Mouse (Mus musculus) granulocyte monocyte progenitor cell, adult 5-6 weeks (primary cell): Measurements from ENCODE around the gene Dlst. TPM values are rescaled to one million over a fixed set of nuclear protein-coding genes. Genes with fewer than 3 reads are reported as not detected.
"Not testable (repeated sequence)": the region's sequence is repeated elsewhere in the genome, so short reads cannot be mapped to it uniquely, and the experiment has no call there.

ENCODE experiments used
- ATAC-seq: replicated peaks from 2 replicates; pipeline ENCODE4 v1.8.0; 2016; ENCODE audit warnings: mild to moderate bottlenecking, moderate TSS enrichment, inconsistent platforms; ENCODE audit not compliant: poor library complexity, severe bottlenecking
- total RNA-seq, 2 experiments: library from RNA; stranded (forward) in 1 of 2; stranded (reverse) in 1 of 2; fragments of 200-712, 200-1000 nt in 1 of 2; fragments of >200 nt in 1 of 2; fragmentation: Nextera tagmentation in 1 of 2; gene quantifications; 2 replicates each; pipeline ENCODE4 v1.2.3; 2014 to 2017

Gene Dlst
- total RNA-seq, 2 experiments from 2014 or later, result 106 to 167 TPM

DNA sequence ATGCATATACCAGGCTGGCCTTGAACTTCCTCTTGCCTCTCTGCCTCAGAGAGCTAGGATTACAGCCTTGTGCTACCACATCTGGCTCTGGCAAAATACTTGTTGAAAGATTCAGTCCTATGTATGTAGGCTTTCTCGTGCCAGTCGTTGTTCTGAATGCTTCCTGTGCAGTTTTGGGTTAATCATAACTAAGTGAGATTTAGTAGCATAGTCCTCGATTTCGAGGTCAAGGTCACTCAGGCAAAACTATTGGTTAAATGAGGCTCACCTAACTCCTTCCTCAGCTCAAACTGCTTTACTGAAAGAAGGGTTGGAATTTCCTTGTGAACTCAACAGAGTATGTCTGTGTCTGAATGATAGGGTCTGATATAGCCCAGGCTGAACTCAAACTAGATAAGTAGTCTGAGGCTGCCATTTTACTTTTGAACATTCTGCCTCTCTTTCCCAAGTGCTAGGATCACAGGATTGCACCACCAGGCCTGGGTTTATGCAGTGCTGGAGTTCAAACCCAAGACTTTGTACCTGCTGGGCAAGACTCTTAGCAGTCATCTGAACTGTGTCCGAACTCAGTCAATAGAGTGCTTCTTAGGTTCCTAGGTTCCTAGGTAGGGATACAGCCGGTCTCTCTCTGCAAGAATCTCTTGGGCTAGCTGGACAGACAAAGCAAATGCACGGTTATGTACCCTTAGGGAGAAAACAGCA is 2.1 kb downstream of the Dlst start:
- no peak for ATAC-seq

GRCm38 (mm10) chr12:85113337-85113736 is 2.7 kb downstream of the Dlst start:
- ATAC-seq, result no peak

DNA sequence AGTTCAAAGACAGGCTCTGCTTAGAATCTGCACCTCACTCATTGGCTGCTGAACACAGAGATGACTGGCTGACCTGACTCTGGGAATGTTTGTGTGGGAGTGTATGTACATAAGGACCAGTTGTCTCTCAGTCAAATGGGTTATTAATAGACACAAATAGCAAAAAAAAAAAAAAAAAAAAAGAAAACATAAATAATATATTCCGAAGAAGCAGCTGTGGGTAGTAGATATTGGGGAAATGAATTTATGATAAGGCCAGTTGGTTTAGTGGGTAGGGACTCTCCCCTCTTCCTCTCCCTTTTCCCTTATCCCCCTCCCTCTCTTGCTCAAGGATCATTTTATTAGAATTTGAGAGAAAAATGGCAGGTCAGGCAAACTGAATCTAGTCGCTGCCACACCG is 3.3 kb downstream of the Dlst start:
- ATAC-seq, result no peak

GRCm38 (mm10) chr12:85115678-85116077 is 5.0 kb downstream of the Dlst start:
- no peak for ATAC-seq

DNA sequence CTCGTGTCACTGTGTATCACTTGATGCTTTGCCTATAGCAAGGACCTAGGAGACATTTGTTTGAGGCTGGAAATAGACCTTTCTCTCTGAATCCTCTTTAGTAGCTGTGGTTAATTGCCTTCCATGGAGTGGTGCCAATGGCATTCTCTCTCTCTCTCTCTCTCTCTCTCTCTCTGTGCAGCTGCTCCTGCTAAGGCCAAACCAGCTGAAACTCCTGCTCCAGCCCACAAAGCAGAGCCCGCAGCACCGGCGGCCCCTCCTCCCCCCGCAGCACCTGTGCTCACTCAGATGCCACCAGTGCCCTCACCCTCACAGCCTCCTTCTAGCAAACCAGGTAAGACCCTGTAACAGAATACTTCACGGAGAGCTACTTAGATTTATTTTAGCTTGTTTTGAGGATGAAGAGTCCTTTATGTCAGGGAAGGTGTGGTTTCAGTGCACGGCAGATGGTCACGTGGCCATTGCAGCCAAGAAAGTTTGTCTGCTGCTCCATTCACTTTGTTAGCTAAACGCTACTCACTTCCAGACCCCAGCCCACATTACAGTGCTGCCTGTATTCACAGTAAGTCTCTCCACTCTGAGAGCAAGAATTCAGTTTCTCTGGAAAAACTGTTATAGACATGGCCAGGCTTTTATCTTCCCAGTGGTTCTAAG is 11.3 kb downstream of the Dlst start:
- no peak for ATAC-seq

DNA sequence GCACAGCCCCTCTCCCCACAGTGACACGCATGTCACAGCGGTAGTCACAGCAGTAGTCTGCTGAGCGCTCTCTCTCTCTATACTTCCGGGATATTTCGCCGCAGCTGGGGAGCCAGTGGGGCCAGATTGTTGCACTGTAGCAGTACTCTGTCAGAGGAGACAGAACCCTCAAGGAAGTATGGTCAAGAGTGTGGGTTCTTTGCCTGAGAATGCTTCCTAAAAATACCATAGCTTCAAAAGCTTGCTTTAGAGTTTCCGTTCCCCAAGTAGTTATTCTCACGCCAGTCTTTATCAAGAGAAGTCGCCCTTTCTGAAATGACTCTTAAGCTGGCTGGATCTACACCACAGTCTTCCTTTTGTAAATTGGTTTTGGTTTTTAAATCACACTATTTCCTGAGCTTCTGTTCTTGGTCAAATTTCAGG is 12.5 kb downstream of the Dlst start:
- peak; percentile 94 for ATAC-seq

- ATAC-seq, result peak; percentile 56
Measured at GRCm38 (mm10) chr12:85123645-85124044, 13.0 kb downstream of the Dlst start.

- ATAC-seq, result no peak
Measured at GRCm38 (mm10) chr12:85124751-85125150, 14.1 kb downstream of the Dlst start.

GRCm38 (mm10) chr12:85126986-85127603 is 16.5 kb downstream of the Dlst start:
- no peak for ATAC-seq

GRCm38 (mm10) chr12:85129426-85129978 is 18.9 kb downstream of the Dlst start:
- ATAC-seq, result peak; percentile 97

DNA sequence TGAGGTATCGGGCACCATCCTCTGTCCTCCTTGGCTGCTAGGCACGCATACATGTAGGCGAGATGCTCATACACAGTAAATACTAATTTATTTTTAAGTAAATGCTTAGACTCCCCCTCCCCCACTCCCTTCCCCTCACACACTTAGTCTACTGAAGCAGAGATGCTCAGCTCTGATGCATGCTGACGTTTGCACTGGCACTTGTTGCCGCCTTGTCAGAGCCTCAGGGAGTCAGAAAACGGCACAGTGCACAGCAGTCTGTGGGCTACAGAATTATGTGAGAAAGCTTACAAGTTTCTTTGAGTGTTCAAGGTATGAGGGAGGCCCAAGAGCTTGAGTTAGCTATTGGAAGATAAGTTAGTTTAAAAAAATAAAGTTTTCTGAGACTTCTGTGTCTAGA is 20.7 kb downstream of the Dlst start:
- no peak for ATAC-seq

DNA sequence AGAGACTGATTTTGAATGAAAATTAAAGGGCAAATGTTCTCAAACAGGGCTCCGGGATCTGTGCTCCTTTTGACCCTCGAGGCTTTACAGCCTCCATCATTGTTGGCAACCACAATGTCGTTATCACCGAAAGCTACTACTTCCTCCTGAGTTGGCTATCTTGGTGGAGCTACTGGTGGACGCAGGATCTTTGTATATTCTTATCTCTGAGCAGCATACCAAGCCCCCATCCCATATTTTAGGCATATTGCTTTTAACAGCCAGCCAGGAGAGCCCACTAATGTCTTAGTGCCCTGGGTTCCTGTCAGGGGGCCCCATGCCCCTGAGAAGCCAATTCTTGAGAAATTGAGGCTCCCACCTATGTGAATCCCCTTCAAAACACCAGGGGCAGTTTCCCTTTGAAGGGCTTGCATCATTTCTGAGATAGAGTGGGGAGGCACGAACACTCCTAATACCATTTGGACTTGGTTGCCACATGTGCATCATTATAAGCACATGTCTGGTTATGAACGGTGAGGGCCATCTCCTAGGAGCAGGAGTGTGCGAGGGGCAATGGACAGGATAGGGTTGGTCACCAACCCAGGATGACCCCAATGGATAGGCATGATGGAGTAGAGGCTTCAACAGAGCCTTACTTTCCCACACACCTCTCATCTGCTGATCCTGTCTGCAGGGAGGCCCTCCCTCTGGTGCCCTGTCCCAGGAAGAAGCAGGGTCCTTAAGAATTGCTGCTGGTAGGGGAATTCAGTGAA is 23.6 kb downstream of the Dlst start:
- no peak for ATAC-seq

DNA sequence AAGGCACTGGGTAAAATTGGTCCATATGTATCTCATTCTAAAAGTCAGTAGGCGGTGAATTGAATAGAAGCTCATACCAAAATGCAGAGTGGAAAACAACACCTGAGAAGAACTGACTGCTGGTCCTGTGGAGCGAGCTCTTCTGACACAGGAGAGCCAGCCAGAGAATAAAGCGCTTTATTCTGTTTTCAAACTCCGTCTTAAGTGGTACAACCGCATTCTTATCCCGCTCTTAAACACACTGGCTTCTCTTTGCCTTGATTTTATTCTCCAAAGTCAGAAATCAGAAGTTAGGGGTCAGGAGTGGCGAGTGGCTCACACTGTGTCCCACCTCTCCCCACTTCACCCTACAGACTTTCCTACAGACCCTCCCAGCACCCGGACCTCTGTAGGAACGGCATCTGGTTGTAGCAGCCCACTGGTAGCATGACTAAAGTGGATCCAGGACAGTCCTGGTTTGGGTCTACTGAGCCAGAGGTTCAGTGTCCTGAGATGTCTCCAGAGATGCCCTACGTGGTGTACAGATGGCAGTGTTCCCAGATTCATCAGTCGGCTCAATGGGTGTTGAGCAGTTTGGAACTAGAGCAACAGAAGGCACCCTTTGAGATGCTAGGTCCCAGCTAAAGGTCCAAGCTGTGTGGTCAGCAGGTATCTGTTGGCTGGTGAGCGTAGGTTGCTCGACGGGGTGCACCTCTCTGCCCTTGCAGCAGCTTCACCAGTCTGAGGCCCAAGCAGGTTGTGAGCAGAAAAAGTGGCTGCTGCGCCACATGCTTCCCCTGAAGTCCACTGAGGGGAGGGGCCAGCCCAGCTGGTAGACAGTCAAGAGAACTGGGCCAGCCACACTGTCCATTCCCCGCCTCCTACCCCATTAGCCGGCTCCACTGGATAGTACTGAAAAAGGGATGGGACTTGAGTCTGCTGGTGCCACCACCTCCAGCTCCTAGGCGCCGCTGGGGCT is 25.2 kb downstream of the Dlst start:
- no peak for ATAC-seq

- ATAC-seq, result no peak
Measured at GRCm38 (mm10) chr12:85136627-85137026, 26.0 kb downstream of the Dlst start.

GRCm38 (mm10) chr12:85140036-85140701 is 29.5 kb downstream of the Dlst start:
- no peak for ATAC-seq

DNA sequence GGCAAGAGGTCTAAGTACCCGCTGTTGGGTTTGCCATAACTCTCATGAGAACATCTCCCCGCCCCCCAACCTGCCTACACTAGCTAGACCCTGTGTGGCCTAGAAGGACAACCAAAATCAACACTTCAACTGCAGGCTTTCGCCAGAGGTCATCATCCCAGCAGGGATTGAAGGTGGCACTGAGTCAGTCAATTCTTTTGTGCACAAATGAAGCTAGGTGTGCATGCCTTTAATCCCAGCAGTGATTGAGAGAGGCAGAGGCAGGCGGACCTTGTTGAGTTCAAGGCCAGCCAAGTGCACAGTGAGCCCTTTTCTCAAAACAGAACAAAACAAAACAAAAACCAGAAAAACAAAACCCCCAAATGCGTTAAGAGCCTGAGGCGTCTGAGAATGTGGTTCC is 30.5 kb downstream of the Dlst start:
- ATAC-seq, result no peak

DNA sequence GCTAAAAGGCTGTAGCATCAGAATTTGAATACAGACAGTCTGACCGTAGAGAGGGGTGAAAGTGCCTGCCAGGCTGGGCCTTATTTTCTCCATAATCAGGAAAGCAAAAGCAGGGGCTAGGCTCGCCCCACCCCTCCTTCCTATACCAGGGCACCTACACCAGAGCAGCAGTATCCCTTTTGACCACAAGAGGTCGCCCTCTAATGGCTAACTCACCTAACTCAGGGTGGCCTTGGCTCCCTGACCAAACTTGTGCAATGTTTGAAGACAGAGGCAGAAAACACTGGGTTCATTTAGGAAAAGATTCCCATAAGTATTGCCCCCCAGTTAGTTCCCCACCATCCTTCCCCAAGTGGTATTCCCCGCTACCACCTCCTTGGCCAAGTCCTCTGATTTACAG is 32.2 kb downstream of the Dlst start:
- ATAC-seq, result peak; percentile 79

DNA sequence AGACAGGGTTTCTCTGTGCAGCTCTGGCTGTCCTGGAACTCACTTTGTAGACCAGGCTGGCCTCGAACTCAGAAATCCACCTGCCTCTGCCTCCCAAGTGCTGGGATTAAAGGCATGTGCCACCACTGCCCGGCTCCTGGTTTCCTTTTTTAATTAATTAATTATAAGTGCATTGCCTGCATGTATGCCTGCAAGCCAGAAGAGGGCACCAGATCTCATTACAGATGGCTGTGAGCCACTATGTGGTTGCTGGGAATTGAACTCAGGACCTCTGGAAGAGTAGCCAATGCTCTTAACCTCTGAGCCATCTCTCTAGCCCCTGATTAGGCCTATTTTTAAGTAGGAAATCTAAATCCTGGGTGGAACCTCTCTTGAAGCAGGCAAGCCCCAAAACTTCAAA is 33.6 kb downstream of the Dlst start:
- ATAC-seq, result not testable (repeated sequence)

DNA sequence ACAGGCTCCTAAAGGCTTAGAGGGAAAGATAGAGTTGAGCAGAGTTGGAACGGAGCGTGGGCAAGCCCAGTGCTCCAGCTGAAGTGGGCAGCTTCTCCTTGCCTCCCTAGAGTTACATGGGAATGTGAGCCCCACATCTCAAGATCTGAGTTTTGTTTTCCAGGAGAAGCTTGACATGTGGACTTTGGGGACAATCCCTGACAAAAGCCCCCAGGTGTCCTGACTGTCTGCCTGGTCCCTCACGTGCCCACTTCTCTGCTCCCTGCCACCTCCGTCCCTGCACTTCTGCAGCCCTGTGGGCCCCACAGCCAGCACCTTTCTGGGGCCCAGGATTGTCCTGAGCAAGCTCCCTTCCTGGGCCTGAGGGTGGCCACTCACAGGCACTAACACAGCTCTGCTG is 34.2 kb downstream of the Dlst start:
- no peak for ATAC-seq
